ENCODE assay signal across 19 mouse cellular contexts in the genomic region with DNA sequence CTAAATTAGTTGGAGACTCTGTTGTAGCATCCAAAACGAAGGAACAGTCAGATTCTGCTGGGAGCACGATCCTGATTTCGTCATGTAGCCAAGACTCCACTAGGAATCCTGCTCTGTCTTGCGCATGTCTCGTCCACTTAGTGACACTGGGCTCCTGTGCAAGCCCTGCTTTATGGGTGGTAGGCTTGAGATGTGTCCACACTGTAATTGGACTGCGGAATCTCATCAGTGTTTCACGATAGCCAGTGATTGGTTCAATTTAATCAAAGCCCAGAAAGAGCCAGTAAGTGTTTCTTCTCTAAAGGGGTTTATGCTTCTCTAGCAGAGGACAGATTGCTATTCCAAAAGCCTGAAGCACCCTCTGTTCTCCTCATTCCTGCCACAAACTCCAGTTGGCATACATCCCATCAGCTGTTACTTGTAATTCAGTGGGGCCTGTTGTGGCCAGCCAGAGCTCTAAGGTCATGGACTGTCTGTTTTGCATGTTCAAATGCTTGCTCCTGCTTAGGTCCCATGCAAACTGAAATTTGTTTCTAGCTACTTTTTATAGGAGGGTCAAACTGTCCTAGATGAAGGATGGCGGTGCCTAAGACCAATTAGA. TPM values are rescaled to one million over a fixed set of nuclear protein-coding genes. Genes with fewer than 3 reads are reported as not detected.
DNase-seq lines count a peak whose midpoint lies in the region; ATAC-seq and TF ChIP-seq lines count a peak whose summit lies in the region.
"Had no signal": no experiment of that assay in that cellular context is flagged by ENCODE, and none has a peak within 500 bp of the region (broad histone marks: within the 10 kb centered on the region; RNA-seq: fewer than 3 reads in every experiment).

No protein-coding gene starts in this region.

- H3K4me1 ChIP-seq in midbrain, postnatal 0 days (ENCODE audit: insufficient read depth, low read length), result no peaks in the 10 kb centered on the region
- no peaks in the 10 kb centered on the region for H3K4me1 ChIP-seq in midbrain, embryonic 10.5 days
- H3K4me1 ChIP-seq: forebrain, embryonic 10.5 days; heart, embryonic 15.5 days; intestine, embryonic 15.5 days had no signal

- no peaks in the 10 kb centered on the region; the same call in 1 of the 2 replicates for H3K27me3 ChIP-seq in midbrain, postnatal 0 days (ENCODE audit: insufficient read depth, low read length)
- no peaks in the 10 kb centered on the region for H3K27me3 ChIP-seq in midbrain, embryonic 10.5 days (ENCODE audit: low read depth, poor library complexity, severe bottlenecking)
- H3K27me3 ChIP-seq: intestine, embryonic 15.5 days had no signal

- H3K4me3 ChIP-seq in gastrocnemius, adult 2 months, result peak overlapping the region; percentile 34
- no peak overlapping the region for H3K4me3 ChIP-seq in midbrain, postnatal 0 days (ENCODE audit: low read depth, low read length)
- H3K4me3 ChIP-seq in midbrain, embryonic 10.5 days, result no peak overlapping the region
- H3K4me3 ChIP-seq: forebrain, embryonic 10.5 days; heart, embryonic 15.5 days; intestine, embryonic 15.5 days had no signal

- H3K9ac ChIP-seq in midbrain, postnatal 0 days (replicated peaks; ENCODE audit: low read length, poor library complexity, severe bottlenecking), result no peak overlapping the region
- H3K9ac ChIP-seq: heart, embryonic 15.5 days; intestine, embryonic 15.5 days had no signal

- H3K36me3 ChIP-seq in midbrain, postnatal 0 days (ENCODE audit: insufficient read depth, low read length), result no peaks in the 10 kb centered on the region
- H3K36me3 ChIP-seq in midbrain, embryonic 10.5 days, result no peaks in the 10 kb centered on the region
- H3K36me3 ChIP-seq: forebrain, embryonic 10.5 days; heart, embryonic 15.5 days; intestine, embryonic 15.5 days had no signal

- peak; percentile 41; the same call in 1 of the 2 replicates for ATAC-seq in midbrain, postnatal 0 days (ENCODE audit: low FRiP score)
- no peak for ATAC-seq in erythroid progenitor cell, adult 5-6 weeks (replicated peaks; ENCODE audit: low FRiP score, poor library complexity, severe bottlenecking)
- ATAC-seq: intestine, embryonic 15.5 days had no signal

- intact Hi-C loops in gastrocnemius, adult 2 months (cut with DNase I), result no loop called here
- intact Hi-C loops in gastrocnemius, postnatal 14 days (cut with DNase I; ENCODE audit: low total_unique reads), result no loop called here

- H3K9me3 ChIP-seq in midbrain, postnatal 0 days (ENCODE audit: low read length), result no peaks in the 10 kb centered on the region
- no peaks in the 10 kb centered on the region for H3K9me3 ChIP-seq in midbrain, embryonic 10.5 days (replicated peaks)
- H3K9me3 ChIP-seq: forebrain, embryonic 10.5 days; heart, embryonic 15.5 days; intestine, embryonic 15.5 days had no signal

- no peak for TF ChIP-seq CTCF in gastrocnemius, adult 2 months (IDR thresholded peaks at IDR 0.05)
- TF ChIP-seq CTCF in midbrain, postnatal 0 days (IDR thresholded peaks at IDR 0.05), result no peak

- peak; percentile 37 for DNase-seq in gastrocnemius, adult 2 months
- DNase-seq in gastrocnemius, postnatal 14 days, result no peak
- DNase-seq in midbrain, postnatal 0 days (ENCODE audit: low spot score), result peak; percentile 21
- no peak for DNase-seq in midbrain, embryonic 10.5 days (ENCODE audit: low spot score)
- peak; percentile 66 to 83 for DNase-seq in cerebellum, postnatal 10 days
- peak; percentile 40 for DNase-seq in layer of hippocampus, adult 9-11 months
- DNase-seq in thymus, postnatal 36 days, result no peak
- DNase-seq: adrenal gland, postnatal 25 days; heart, adult 11 months; liver; lung, adult 18-20 months; midbrain, embryonic 14.5 days; spleen, adult 18-20 months; thymus, postnatal 25 days had no signal

- no peak overlapping the region for H3K27ac ChIP-seq in gastrocnemius, adult 2 months
- no peak overlapping the region for H3K27ac ChIP-seq in midbrain, postnatal 0 days (ENCODE audit: low read depth, low read length)
- H3K27ac ChIP-seq in midbrain, embryonic 10.5 days (replicated peaks), result no peak overlapping the region
- H3K27ac ChIP-seq: forebrain, embryonic 10.5 days; heart, embryonic 15.5 days; intestine, embryonic 15.5 days; macrophage had no signal

- H3K4me2 ChIP-seq in midbrain, postnatal 0 days (ENCODE audit: low read depth, low read length, poor library complexity, severe bottlenecking), result no peak overlapping the region
- H3K4me2 ChIP-seq: heart, embryonic 15.5 days; intestine, embryonic 15.5 days had no signal

- WGBS in midbrain, postnatal 0 days, result 82% methylated on average over 8 of the region's 8 CpGs
- WGBS in midbrain, embryonic 10.5 days, result 79% methylated on average over 8 of the region's 8 CpGs

RNA-seq across cellular contexts. Expression of a gene that starts 13.2 kb away (rescaled TPM):
- 10 to 100 TPM; 16.6 to 18.4 TPM for total RNA-seq in gastrocnemius, adult 2 months (2021)
- 10 to 100 TPM; 22.2 to 22.6 TPM for total RNA-seq in gastrocnemius, postnatal 14 days (2021)
- total RNA-seq in midbrain, postnatal 0 days (2014; rRNA removed), result 96.3 and 124 TPM in 2 replicates
- polyA plus RNA-seq in midbrain, postnatal 0 days (2015; fragmentation: Nextera tagmentation; extraction: Ambion mirVana), result 48.5 and 54.8 TPM in 2 replicates
- polyA plus RNA-seq in midbrain, embryonic 10.5 days (2016; fragmentation: Nextera tagmentation; extraction: Ambion mirVana), result 117 and 139 TPM in 2 replicates
- total RNA-seq in erythroid progenitor cell, adult 5-6 weeks (2015; ENCODE audit: low replicate concordance), result 10.9 and 20.9 TPM in 2 replicates
- total RNA-seq in erythroid progenitor cell, adult 5-6 weeks (2017; ENCODE audit: low replicate concordance), result 8.7 and 10.1 TPM in 2 replicates

RNA-seq across cellular contexts. Expression of a gene that starts 41.9 kb away (rescaled TPM):
- total RNA-seq in gastrocnemius, adult 2 months (2021), result 10 to 100 TPM in 1 of 2 experiments, 1 to 10 TPM in 1; 8.5 to 10.2 TPM
- total RNA-seq in gastrocnemius, postnatal 14 days (2021), result 1 to 10 TPM; 7.4 to 8.2 TPM
- 33.5 and 62.2 TPM in 2 replicates for total RNA-seq in midbrain, postnatal 0 days (2014; rRNA removed)
- 20.8 and 23.4 TPM in 2 replicates for polyA plus RNA-seq in midbrain, postnatal 0 days (2015; fragmentation: Nextera tagmentation; extraction: Ambion mirVana)
- 27.3 and 31.3 TPM in 2 replicates for polyA plus RNA-seq in midbrain, embryonic 10.5 days (2016; fragmentation: Nextera tagmentation; extraction: Ambion mirVana)
- total RNA-seq in erythroid progenitor cell, adult 5-6 weeks (2015; ENCODE audit: low replicate concordance), result 19.3 and 24.1 TPM in 2 replicates
- 11.6 and 23.1 TPM in 2 replicates for total RNA-seq in erythroid progenitor cell, adult 5-6 weeks (2017; ENCODE audit: low replicate concordance)

RNA-seq across cellular contexts. Expression of a gene that starts 46.7 kb away (rescaled TPM):
- 1 to 10 TPM; 2.6 to 3.8 TPM for total RNA-seq in gastrocnemius, adult 2 months (2021)
- total RNA-seq in gastrocnemius, postnatal 14 days (2021), result 1 to 10 TPM; 4.1 to 4.4 TPM
- total RNA-seq in midbrain, postnatal 0 days (2014; rRNA removed), result 21.3 and 27.1 TPM in 2 replicates
- polyA plus RNA-seq in midbrain, postnatal 0 days (2015; fragmentation: Nextera tagmentation; extraction: Ambion mirVana), result 44.2 and 47.5 TPM in 2 replicates
- polyA plus RNA-seq in midbrain, embryonic 10.5 days (2016; fragmentation: Nextera tagmentation; extraction: Ambion mirVana), result 18.9 and 20.2 TPM in 2 replicates
- total RNA-seq in erythroid progenitor cell, adult 5-6 weeks (2015; ENCODE audit: low replicate concordance), result 1.8 and 4.2 TPM in 2 replicates
- 0.77 and 5.4 TPM in 2 replicates for total RNA-seq in erythroid progenitor cell, adult 5-6 weeks (2017; ENCODE audit: low replicate concordance)

Comparison
In these comparisons a context has a peak if more than half of its experiments do, and no peak if none do; other contexts are left out.
1. DNase-seq: peak in gastrocnemius, adult 2 months (single experiment), midbrain, postnatal 0 days (single experiment), cerebellum, postnatal 10 days (2 of 2) and layer of hippocampus, adult 9-11 months (single experiment); none in gastrocnemius, postnatal 14 days (single experiment), midbrain, embryonic 10.5 days (single experiment) and thymus, postnatal 36 days (0 of 2).